Mouse (Mus musculus): ENCODE data around the gene Foxd3.

Gene Foxd3

DNA sequence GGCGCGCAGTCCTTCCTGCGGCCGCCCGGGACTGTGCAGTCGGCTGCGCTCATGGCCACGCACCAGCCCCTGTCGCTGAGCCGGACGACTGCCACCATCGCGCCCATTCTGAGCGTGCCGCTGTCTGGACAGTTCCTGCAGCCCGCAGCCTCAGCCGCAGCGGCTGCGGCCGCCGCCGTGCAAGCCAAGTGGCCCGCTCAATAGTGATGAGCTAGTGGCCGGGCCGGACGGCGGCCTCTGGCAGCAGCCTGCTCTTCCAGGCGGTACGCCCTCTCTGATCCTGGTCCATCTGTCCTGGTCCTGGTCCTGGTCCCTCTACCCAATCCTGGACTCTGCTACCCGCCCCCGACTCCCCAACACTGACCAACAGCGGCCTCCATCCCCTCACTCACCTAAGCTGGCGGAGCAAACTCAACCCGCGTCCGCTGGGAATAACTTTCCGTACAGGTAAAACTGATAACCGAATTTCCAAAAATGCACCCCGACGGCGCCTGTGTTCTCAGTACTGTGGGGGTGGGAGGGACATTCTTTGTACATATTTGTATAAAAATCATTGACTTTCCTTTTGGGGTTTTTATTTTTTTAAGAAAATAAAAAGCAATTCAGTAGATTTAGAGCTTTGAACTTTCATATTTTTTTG lies 1.9 kb downstream of the Foxd3 start:
- DNase-seq, result no peak

DNA sequence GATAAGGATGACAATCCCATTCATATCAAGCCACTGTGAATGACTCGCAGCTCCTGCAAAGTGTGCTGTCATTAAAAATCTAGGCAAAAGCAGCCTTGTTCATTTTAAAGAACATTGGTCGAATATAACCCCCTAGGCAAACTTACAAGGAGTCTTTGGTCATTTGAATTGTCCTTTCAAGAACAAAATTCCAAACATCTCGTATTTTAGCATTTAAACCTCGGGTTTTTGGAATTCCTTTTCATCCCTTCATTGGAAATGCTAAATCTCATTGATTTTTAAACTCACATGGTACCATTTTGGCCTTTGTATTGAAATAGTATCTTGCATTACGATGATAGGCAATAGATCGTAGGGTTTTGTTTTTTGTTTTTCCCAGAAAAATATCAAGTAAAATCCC lies 2.8 kb downstream of the Foxd3 start:
- DNase-seq, result no peak

- DNase-seq, result no peak
Measured at GRCm38 (mm10) chr4:99659361-99660072, 3.4 kb downstream of the Foxd3 start.

DNA sequence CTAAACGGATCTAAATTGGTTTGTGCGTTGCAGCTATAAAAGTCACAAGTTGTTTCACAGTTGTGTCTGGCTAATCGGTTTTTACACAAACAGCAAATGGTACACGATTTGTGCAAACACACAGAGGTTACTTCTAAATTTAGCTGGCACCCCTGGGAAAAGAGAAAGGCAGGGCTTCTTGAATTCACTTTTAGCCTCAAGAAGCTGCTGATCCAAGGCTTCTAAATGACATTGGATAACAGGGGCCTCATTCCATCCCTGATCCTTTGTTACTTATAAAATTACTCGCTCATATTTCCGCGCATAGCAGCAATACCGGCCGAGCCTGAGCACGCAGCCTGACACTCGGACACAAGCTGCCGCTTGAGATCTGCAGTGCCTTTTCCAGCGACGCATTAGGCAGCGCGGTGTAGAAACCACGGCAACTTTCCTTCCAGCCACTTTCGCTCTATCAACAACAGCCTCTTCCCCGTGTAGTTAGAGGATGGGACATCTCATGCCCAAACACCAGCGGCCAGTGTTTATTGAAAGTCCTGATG lies 4.0 kb downstream of the Foxd3 start:
- peak; percentile 15 for DNase-seq

DNA sequence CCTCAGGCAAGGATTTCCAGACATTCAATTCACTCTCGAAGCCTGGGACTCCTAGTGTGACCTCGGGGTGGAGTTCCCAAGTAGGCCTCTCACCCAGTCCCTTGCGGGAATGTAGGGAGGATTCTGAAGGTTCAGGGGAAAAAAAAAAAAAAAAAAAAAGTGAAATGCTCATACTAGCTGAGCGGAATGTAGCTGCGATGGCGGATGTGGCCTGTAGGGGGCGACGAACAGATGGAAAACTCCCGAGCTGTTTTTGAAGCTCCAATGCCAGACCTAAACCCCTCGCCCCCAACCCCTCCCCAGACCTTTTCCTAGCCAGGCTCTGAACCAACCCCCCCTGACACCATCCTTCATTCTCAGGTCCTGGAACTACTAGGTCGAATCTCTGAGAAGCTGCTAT lies 4.9 kb downstream of the Foxd3 start:
- peak; percentile 82 for DNase-seq

DNA sequence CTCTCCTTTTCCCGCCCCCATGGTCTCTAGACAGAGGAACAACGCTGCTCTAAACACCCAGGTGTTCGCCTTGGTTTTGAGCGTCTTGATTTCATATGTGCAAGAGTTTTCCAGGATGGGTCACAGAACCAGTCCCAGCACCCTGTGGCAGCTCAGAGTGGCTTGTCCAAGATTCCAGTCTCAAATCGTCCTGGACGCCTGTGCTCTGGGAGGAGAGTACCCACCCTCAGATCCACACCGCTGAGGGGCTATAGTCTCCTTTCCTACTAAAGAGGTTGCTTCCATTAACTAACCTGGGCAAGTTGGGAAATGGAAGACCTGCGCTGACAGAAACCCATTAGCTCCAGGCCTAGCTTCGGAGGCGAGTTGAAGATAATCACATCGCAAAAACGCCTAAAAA lies 5.9 kb downstream of the Foxd3 start:
- DNase-seq, result no peak

GRCm38 (mm10) chr4:99662431-99662830 lies 6.3 kb downstream of the Foxd3 start:
- DNase-seq, result no peak

DNA sequence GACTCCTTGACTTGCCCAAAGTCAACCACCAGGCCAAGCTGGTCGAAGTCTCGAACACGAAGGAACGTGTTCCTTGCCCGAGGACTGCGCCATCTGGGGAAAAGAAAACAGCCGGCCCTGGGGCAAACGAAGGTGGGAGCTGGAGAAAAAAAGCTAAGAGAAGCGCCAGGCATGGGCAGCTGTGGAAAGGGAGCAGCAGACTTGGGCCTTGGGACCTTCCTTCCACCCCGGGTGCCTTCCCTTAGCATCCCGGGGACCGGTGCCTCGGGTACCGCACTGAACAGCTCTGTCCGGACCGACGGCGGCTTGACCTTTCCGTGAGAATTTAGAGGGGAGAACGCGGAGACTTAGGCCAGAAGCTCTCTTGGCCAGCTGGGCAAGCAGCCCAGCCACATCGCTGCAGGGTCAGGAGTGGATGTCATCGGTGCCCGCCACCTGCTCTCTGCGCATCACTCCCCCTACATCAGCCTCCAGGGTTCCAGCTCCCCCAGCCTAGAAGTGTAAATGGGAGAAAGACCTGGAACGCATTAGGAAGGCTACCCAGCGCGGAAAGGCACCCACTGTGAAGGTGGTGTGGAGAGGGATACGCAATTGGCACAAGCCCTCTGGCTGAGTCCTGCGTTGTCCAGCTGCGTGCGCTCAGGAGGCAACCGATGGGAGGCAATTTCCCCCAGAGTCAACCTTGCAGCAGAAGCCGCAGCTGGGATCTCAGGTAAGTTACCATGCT lies 6.9 kb downstream of the Foxd3 start:
- no peak for DNase-seq

DNA sequence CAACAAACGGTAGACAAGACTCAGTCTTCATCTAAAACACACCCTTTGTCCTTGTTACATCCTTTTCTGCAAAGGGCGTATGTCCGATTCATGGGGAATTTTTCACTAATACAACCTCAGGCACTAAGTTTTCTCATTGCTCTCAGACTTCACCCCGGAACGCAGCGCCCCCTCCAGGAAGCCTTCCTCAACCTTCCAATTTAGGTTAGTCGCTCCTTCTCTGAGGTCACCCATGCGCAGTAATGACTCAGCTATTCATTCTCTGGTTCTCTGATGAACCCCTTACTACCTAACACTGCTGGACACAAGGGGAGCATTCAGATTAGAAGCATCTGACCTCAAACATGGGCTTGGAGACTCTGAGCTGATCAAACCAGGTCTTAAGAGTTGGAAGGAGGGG lies 7.6 kb downstream of the Foxd3 start:
- no peak for DNase-seq

DNA sequence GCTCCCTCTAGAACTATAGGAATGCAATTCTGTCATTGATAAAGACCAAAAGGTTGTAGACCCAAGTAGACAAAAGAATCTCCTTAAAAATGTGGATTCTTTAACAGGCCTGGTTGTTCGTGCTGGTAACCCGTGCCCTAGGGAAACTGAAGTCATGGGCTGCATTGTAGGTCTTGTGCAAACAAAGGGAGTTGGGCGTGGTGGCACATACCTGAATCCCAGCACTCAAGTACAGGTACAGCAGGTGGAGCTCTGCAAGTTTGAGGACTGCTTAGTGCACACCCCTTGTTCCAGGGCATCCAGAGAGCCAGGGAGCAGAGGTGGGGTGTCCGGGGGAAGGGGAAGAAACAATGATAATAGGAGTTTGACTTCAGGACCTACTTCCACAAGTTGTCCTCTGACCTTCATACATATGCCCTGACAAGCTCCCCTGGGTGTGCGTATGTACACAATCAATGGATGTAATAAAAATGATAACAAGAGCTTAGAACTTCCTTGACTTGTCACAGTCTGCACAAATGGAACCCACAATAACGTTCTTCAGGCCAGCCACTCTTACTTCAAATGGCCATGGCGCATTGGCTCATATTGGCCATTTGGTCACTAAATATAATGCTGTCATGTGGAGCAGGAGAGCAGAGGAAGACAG lies 14.2 kb downstream of the Foxd3 start:
- DNase-seq, result no peak

DNA sequence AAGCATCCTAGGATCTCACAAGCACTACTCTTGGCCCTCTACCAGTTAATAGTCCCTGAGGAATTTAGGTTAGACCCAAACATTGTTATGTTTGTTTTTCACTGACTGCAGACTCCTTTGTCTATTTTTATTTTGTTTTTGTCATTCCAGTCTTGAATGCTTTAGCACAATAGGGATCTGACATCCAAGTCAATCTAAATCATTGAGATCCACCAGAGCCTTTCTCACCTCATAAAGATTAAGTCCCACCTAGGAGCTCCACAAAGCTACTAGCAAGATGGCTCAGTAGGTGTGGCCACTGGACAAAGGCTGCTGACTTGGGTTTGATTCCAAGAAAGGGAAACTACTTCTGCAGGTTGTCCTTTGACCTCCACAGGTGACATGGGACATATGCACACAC lies 19.1 kb downstream of the Foxd3 start:
- no peak for DNase-seq

DNA sequence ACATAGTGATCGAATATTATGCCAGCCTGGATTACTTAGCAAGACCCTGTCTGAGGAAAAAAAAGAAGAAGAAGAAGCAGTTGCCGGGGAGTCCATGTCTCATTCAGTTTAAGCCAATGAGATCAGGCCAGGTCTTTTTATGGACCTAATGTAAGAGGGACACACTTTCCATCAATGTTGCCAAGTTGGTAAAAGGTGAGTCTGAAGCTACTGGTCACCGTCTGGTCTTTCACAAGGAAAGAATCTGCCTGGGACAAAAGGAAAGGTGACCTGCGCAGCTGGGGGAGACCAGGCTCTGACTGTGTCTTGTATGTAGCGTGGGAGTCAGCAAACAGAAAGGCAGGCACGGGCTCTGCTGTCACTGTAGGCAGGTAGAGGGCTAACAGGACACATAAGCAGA lies 27.8 kb downstream of the Foxd3 start:
- DNase-seq, result no peak

DNA sequence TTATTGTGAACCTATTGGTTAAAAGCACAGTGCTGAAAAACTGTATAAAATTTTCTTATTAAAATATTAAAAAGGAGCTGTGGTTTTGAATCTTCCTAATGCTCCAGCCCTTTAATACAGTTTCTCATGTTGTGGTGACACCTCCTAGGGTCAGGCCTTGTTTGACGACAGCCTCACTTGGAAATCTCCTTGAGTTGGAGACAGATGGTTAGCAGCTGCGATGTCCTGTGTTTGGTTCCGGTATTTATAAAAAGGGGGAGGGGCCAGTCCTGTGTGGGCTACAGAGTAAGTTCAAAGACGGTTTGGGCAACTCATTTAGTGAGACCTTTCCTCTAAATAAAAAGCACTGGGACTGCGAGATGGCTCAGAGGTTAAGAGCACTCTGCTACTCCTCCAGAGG lies 30.2 kb downstream of the Foxd3 start:
- no peak for DNase-seq
